Mouse (Mus musculus): ENCODE data around the gene Slc39a5. TPM values are rescaled to one million over a fixed set of nuclear protein-coding genes. Genes with fewer than 3 reads are reported as not detected.

Gene Slc39a5
- polyA plus RNA-seq, 1 experiment from 2014 or later = 0.20 TPM

- Histone ChIP-seq H3K9ac (no peak overlapping the region), H3K4me2 (no peak overlapping the region), H3K4me1 (no peaks in the 10 kb centered on the region), H3K4me3 (no peak overlapping the region), H3K36me3 (peaks cover 90% of the 10 kb centered on the region), H3K9me3 (no peaks in the 10 kb centered on the region), H3K27ac (no peak overlapping the region), H3K27me3 (no peaks in the 10 kb centered on the region)
- no peak for ATAC-seq (ENCODE audit: insufficient number of reproducible peaks, insufficient read depth, low FRiP score, low TSS enrichment, low read depth)
- 93% methylated on average over 6 of the region's 6 CpGs for WGBS
Measured at GRCm38 (mm10) chr10:128359226-128359625, 41.8 kb downstream of the Slc39a5 start.

- Histone ChIP-seq H3K9me3 (no peaks in the 10 kb centered on the region), H3K36me3 (peaks cover 91% of the 10 kb centered on the region), H3K27ac (no peak overlapping the region), H3K27me3 (no peaks in the 10 kb centered on the region), H3K4me3 (no peak overlapping the region), H3K4me1 (no peaks in the 10 kb centered on the region), H3K4me2 (no peak overlapping the region), H3K9ac (no peak overlapping the region)
- ATAC-seq (ENCODE audit: insufficient number of reproducible peaks, insufficient read depth, low FRiP score, low TSS enrichment, low read depth) = no peak
- 54% methylated on average over 2 of the region's 2 CpGs for WGBS
Measured at GRCm38 (mm10) chr10:128358796-128359195, 42.2 kb downstream of the Slc39a5 start.

- H3K27me3 ChIP-seq = no peaks in the 10 kb centered on the region
- no peak overlapping the region for H3K4me3 ChIP-seq
- H3K9me3 ChIP-seq = no peaks in the 10 kb centered on the region
- H3K36me3 ChIP-seq = peaks cover 32% of the 10 kb centered on the region
- 90% methylated on average over 8 of the region's 8 CpGs for WGBS
- no peak overlapping the region for H3K9ac ChIP-seq
- H3K27ac ChIP-seq = no peak overlapping the region
- peaks cover 13% of the 10 kb centered on the region for H3K4me1 ChIP-seq
- ATAC-seq (ENCODE audit: insufficient number of reproducible peaks, insufficient read depth, low FRiP score, low TSS enrichment, low read depth) = no peak
- H3K4me2 ChIP-seq = no peak overlapping the region
Measured at GRCm38 (mm10) chr10:128347541-128347940, 53.5 kb downstream of the Slc39a5 start.

Small RNA genes lying within 50 kb of the gene (microRNA-seq; reads per million reads assigned to microRNA genes)
- gene Gm25361 (not detected), gene Gm26308 (not detected), gene Mir6914 (not detected), gene Mir6915 (1.3 reads per million)

Other genes with a start within 250 kb of the Slc39a5 start
- 39.7 and 42.2 TPM in 2 replicates for gene Rbms2, start 220.9 kb downstream of the Slc39a5 start, polyA plus RNA-seq (2015; fragmentation: Nextera tagmentation; extraction: Ambion mirVana)
- gene Gls2, start 206.8 kb downstream of the Slc39a5 start, polyA plus RNA-seq (2015; fragmentation: Nextera tagmentation; extraction: Ambion mirVana) = 2.2 TPM in 2 replicates
- gene Spryd4, start 189.4 kb downstream of the Slc39a5 start, polyA plus RNA-seq (2015; fragmentation: Nextera tagmentation; extraction: Ambion mirVana) = 31.6 and 32.3 TPM in 2 replicates
- gene Mip, start 175.4 kb downstream of the Slc39a5 start, polyA plus RNA-seq (2015; fragmentation: Nextera tagmentation; extraction: Ambion mirVana) = 0.14 and 0.51 TPM in 2 replicates
- gene Timeless, start 169.2 kb downstream of the Slc39a5 start, polyA plus RNA-seq (2015; fragmentation: Nextera tagmentation; extraction: Ambion mirVana) = 65.4 and 79.4 TPM in 2 replicates
- gene Apon, start 147.1 kb downstream of the Slc39a5 start, polyA plus RNA-seq (2015; fragmentation: Nextera tagmentation; extraction: Ambion mirVana) = 0.58 and 0.62 TPM in 2 replicates
- 2.0 TPM in 1 of 2 replicates, not detected in the other for gene Apof, start 132.6 kb downstream of the Slc39a5 start, polyA plus RNA-seq (2015; fragmentation: Nextera tagmentation; extraction: Ambion mirVana)
- gene Stat2, start 130.7 kb downstream of the Slc39a5 start, polyA plus RNA-seq (2015; fragmentation: Nextera tagmentation; extraction: Ambion mirVana) = 15.7 and 19.0 TPM in 2 replicates
- 0.23 and 0.25 TPM in 2 replicates for gene Il23a, start 102.5 kb downstream of the Slc39a5 start, polyA plus RNA-seq (2015; fragmentation: Nextera tagmentation; extraction: Ambion mirVana)
- gene Pan2, start 97.9 kb downstream of the Slc39a5 start, polyA plus RNA-seq (2015; fragmentation: Nextera tagmentation; extraction: Ambion mirVana) = 31.8 and 32.3 TPM in 2 replicates
- gene Cnpy2, start 78.8 kb downstream of the Slc39a5 start, polyA plus RNA-seq (2015; fragmentation: Nextera tagmentation; extraction: Ambion mirVana) = 349 and 362 TPM in 2 replicates
- gene Cs, start 63.5 kb downstream of the Slc39a5 start, polyA plus RNA-seq (2015; fragmentation: Nextera tagmentation; extraction: Ambion mirVana) = 160 and 179 TPM in 2 replicates
- 13.1 and 16.2 TPM in 2 replicates for gene Coq10a, start 32.2 kb downstream of the Slc39a5 start, polyA plus RNA-seq (2015; fragmentation: Nextera tagmentation; extraction: Ambion mirVana)
- 15.0 and 16.0 TPM in 2 replicates for gene Ankrd52, start 24.1 kb downstream of the Slc39a5 start, polyA plus RNA-seq (2015; fragmentation: Nextera tagmentation; extraction: Ambion mirVana)
- 72.3 and 73.0 TPM in 2 replicates for gene Nabp2, start 10.3 kb upstream of the Slc39a5 start, polyA plus RNA-seq (2015; fragmentation: Nextera tagmentation; extraction: Ambion mirVana)
- gene Rnf41, start 10.4 kb upstream of the Slc39a5 start, polyA plus RNA-seq (2015; fragmentation: Nextera tagmentation; extraction: Ambion mirVana) = 45.4 and 46.7 TPM in 2 replicates
- 111 and 119 TPM in 2 replicates for gene Smarcc2, start 58.0 kb upstream of the Slc39a5 start, polyA plus RNA-seq (2015; fragmentation: Nextera tagmentation; extraction: Ambion mirVana)
- 961 and 1,001 TPM in 2 replicates for gene Myl6, start 92.9 kb upstream of the Slc39a5 start, polyA plus RNA-seq (2015; fragmentation: Nextera tagmentation; extraction: Ambion mirVana)
- 2.8 and 4.0 TPM in 2 replicates for gene Myl6b, start 97.5 kb upstream of the Slc39a5 start, polyA plus RNA-seq (2015; fragmentation: Nextera tagmentation; extraction: Ambion mirVana)
- gene Esyt1, start 124.6 kb upstream of the Slc39a5 start, polyA plus RNA-seq (2015; fragmentation: Nextera tagmentation; extraction: Ambion mirVana) = 21.4 and 23.1 TPM in 2 replicates
- 13.5 and 15.5 TPM in 2 replicates for gene Zc3h10, start 146.5 kb upstream of the Slc39a5 start, polyA plus RNA-seq (2015; fragmentation: Nextera tagmentation; extraction: Ambion mirVana)
- 4,323 and 4,329 TPM in 2 replicates for gene Rpl41, start 148.1 kb upstream of the Slc39a5 start, polyA plus RNA-seq (2015; fragmentation: Nextera tagmentation; extraction: Ambion mirVana)
- 188 and 206 TPM in 2 replicates for gene Pa2g4, start 164.8 kb upstream of the Slc39a5 start, polyA plus RNA-seq (2015; fragmentation: Nextera tagmentation; extraction: Ambion mirVana)
- gene Erbb3, start 188.4 kb upstream of the Slc39a5 start, polyA plus RNA-seq (2015; fragmentation: Nextera tagmentation; extraction: Ambion mirVana) = 14.8 and 16.1 TPM in 2 replicates
- 893 and 949 TPM in 2 replicates for gene Rps26, start 225.5 kb upstream of the Slc39a5 start, polyA plus RNA-seq (2015; fragmentation: Nextera tagmentation; extraction: Ambion mirVana)
- 5.3 and 5.5 TPM in 2 replicates for gene Ikzf4, start 244.8 kb upstream of the Slc39a5 start, polyA plus RNA-seq (2015; fragmentation: Nextera tagmentation; extraction: Ambion mirVana)

Data from embryonic facial prominence, embryonic 13.5 days (tissue).